In genomic region chr5:106785065-106785464, GRCm38 (mm10) we compare ENCODE assay signal across 12 mouse cellular contexts.
DNase-seq lines count a peak whose midpoint lies in the region; ATAC-seq and TF ChIP-seq lines count a peak whose summit lies in the region.
"Had no signal": no experiment of that assay in that cellular context is flagged by ENCODE, and none has a peak within 500 bp of the region (broad histone marks: within the 10 kb centered on the region; RNA-seq: fewer than 3 reads in every experiment).

No protein-coding gene starts in this region.

- intact Hi-C loops in left cerebral cortex, adult 2 months (cut with DNase I): no loop called here

- H3K4me1 ChIP-seq in kidney, embryonic 16.5 days (ENCODE audit: insufficient read depth, low read length): peaks cover 9% of the 10 kb centered on the region
- H3K4me1 ChIP-seq in CH12.LX (ENCODE audit: control insufficient read depth in 1 of 2, insufficient read depth in 2 of 2): no peaks in the 10 kb centered on the region
- peaks cover 13% of the 10 kb centered on the region for H3K4me1 ChIP-seq in limb, embryonic 12.5 days (replicated peaks)

- H3K79me2 ChIP-seq in CH12.LX (replicated peaks; ENCODE audit: control insufficient read depth, extremely low read depth, insufficient read depth, poor library complexity, severe bottlenecking): no peaks in the 10 kb centered on the region

- H3K9me3 ChIP-seq in kidney, embryonic 16.5 days (ENCODE audit: low read length): no peaks in the 10 kb centered on the region
- H3K9me3 ChIP-seq in CH12.LX (replicated peaks; ENCODE audit: low read length): peaks cover 3% of the 10 kb centered on the region
- H3K9me3 ChIP-seq in limb, embryonic 12.5 days: no peaks in the 10 kb centered on the region
- H3K9me3 ChIP-seq: limb, embryonic 13.5 days had no signal

- TF ChIP-seq RAD21 in CH12.LX (IDR thresholded peaks at IDR 0.05; ENCODE audit: low read depth, low read length): peak; percentile 48

- WGBS in kidney, embryonic 16.5 days: 80% methylated on average over 2 of the region's 2 CpGs
- WGBS in limb, embryonic 12.5 days: 81% methylated on average over 2 of the region's 2 CpGs

- peak in 1 of 2 experiments; percentile 48; a peak in 2 of 4 replicates for TF ChIP-seq CTCF in CH12.LX (conservative IDR thresholded peaks at IDR 0.05 in 1 of 2, IDR thresholded peaks at IDR 0.05 in 1 of 2; ENCODE audit: low read depth in 2 of 2, low read length in 2 of 2)
- no peak; the same call in 1 of the 2 replicates for TF ChIP-seq CTCF in left cerebral cortex, adult 2 months (IDR thresholded peaks at IDR 0.05)

- peak; percentile 17 for DNase-seq in embryo, embryonic 10.5 days (ENCODE audit: low spot score)
- no peak for DNase-seq in embryo, embryonic 9.5 days (ENCODE audit: extremely low spot score)
- no peak for DNase-seq in kidney, postnatal 10 days
- no peak for DNase-seq in CH12.LX (ENCODE audit: extremely low read depth)
- DNase-seq in left cerebral cortex, adult 2 months (ENCODE audit: extremely low spot score in 1 of 2, low spot score in 2 of 2): no peak
- DNase-seq: cerebellum, postnatal 36 days; gastrocnemius, postnatal 25 days; kidney, adult 18-20 months had no signal

- dilution Hi-C loops in CH12.LX (cut with MboI; ENCODE audit: extremely low pct_ligation_motif_present, extremely low pct_unique_long_range_greater_than_20kb, low sequenced_read_pairs): no loop called here

- H3K27ac ChIP-seq in kidney, embryonic 16.5 days (ENCODE audit: low read length): no peak overlapping the region
- H3K27ac ChIP-seq in CH12.LX (ENCODE audit: insufficient read depth, low read depth): no peak overlapping the region
- no peak overlapping the region for H3K27ac ChIP-seq in limb, embryonic 12.5 days
- no peak overlapping the region for H3K27ac ChIP-seq in left cerebral cortex, adult 2 months
- H3K27ac ChIP-seq: limb, embryonic 13.5 days had no signal

- TF ChIP-seq EP300 in CH12.LX (IDR thresholded peaks at IDR 0.05; ENCODE audit: low read length): no peak

- no peak overlapping the region for H3K4me3 ChIP-seq in kidney, embryonic 16.5 days (ENCODE audit: low read length)
- no peak overlapping the region for H3K4me3 ChIP-seq in CH12.LX (replicated peaks in 1 of 3; ENCODE audit: low read depth in 2 of 3, low read length in 2 of 3, poor library complexity in 1 of 3)
- no peak overlapping the region for H3K4me3 ChIP-seq in limb, embryonic 12.5 days (replicated peaks)
- no peak overlapping the region for H3K4me3 ChIP-seq in left cerebral cortex, adult 2 months

- H3K9ac ChIP-seq in kidney, embryonic 16.5 days (replicated peaks; ENCODE audit: low read length): no peak overlapping the region
- no peak overlapping the region for H3K9ac ChIP-seq in CH12.LX (ENCODE audit: insufficient read depth, low read depth)
- no peak overlapping the region for H3K9ac ChIP-seq in limb, embryonic 12.5 days (replicated peaks)
- H3K9ac ChIP-seq: limb, embryonic 13.5 days had no signal

- ATAC-seq in kidney, embryonic 16.5 days (ENCODE audit: low FRiP score, low TSS enrichment): no peak
- ATAC-seq in limb, embryonic 12.5 days (ENCODE audit: insufficient number of reproducible peaks, insufficient read depth, low FRiP score, low TSS enrichment, low read depth): no peak
- ATAC-seq in inflammation-experienced regulatory T-cells, adult 6 months: no peak

- in situ Hi-C loops in CH12.LX (cut with MboI; ENCODE audit: low pct_ligation_motif_present, low pct_unique_long_range_greater_than_20kb, low sequenced_read_pairs): loop anchor here (25.0 kb wide), 2 partner anchors 323 to 423 kb away; partner anchors contain the start of gene Barhl2

- 0 out of 2 replicates have a peak overlapping the region, but pooled peaks have one; percentile 10 for H3K4me2 ChIP-seq in kidney, embryonic 16.5 days (replicated peaks; ENCODE audit: low read depth, low read length)
- H3K4me2 ChIP-seq in CH12.LX (ENCODE audit: insufficient read depth, low read depth, poor library complexity, severe bottlenecking): peak overlapping the region; percentile 71; the same call in 1 of the 2 replicates
- H3K4me2 ChIP-seq in limb, embryonic 12.5 days: peak overlapping the region; percentile 62

- no peaks in the 10 kb centered on the region for H3K36me3 ChIP-seq in kidney, embryonic 16.5 days (ENCODE audit: insufficient read depth, low read length)
- no peaks in the 10 kb centered on the region for H3K36me3 ChIP-seq in CH12.LX (replicated peaks in 1 of 2; ENCODE audit: control insufficient read depth in 1 of 2, insufficient read depth in 1 of 2, low read length in 1 of 2)
- H3K36me3 ChIP-seq in limb, embryonic 12.5 days: no peaks in the 10 kb centered on the region
- H3K36me3 ChIP-seq: limb, embryonic 13.5 days had no signal

- no peaks in the 10 kb centered on the region for H3K27me3 ChIP-seq in kidney, embryonic 16.5 days (ENCODE audit: insufficient read depth, low read length)
- no peaks in the 10 kb centered on the region for H3K27me3 ChIP-seq in CH12.LX (replicated peaks)
- H3K27me3 ChIP-seq in limb, embryonic 12.5 days: no peaks in the 10 kb centered on the region
- H3K27me3 ChIP-seq: limb, embryonic 13.5 days had no signal

- TF ChIP-seq POLR2A in CH12.LX (IDR thresholded peaks at IDR 0.05; ENCODE audit: low read depth, low read length): no peak

TF ChIP-seq in CH12.LX, 34 proteins besides CTCF, POLR2A, EP300 and RAD21:
- no peak for TF ChIP-seq PAX5 (IDR thresholded peaks at IDR 0.05; ENCODE audit: low read length)
- TF ChIP-seq ZKSCAN1 (IDR thresholded peaks at IDR 0.05; ENCODE audit: borderline replicate concordance, low read depth, low read length): no peak
- TF ChIP-seq CHD2 (IDR thresholded peaks at IDR 0.05; ENCODE audit: low read length): no peak
- peak; percentile 31 for TF ChIP-seq SMC3 (IDR thresholded peaks at IDR 0.05; ENCODE audit: low read depth, low read length)
- no peak for TF ChIP-seq JUN (IDR thresholded peaks at IDR 0.05; ENCODE audit: insufficient read depth, low read depth, low read length)

Comparison
In these comparisons a context has a peak if more than half of its experiments do, and no peak if none do; other contexts are left out.
1. H3K4me2 ChIP-seq: peak in every context shown above with its lines; median percentile 71 in CH12.LX; 62 in limb, embryonic 12.5 days; 10 in kidney, embryonic 16.5 days.